Mouse (Mus musculus) forebrain, postnatal 0 days (tissue): ENCODE measurements around the gene Gm960. TPM values are rescaled to one million over a fixed set of nuclear protein-coding genes. Genes with fewer than 3 reads are reported as not detected.

Experiments
- ATAC-seq: fragments of 200-750 bp; cut with Nextera tagmentation; 2 replicates; pipeline ENCODE4 v1.8.0; 2017; ENCODE audit warnings: mild to moderate bottlenecking, moderate library complexity
- DNase-seq: peaks from one replicate; pipeline ENCODE4 v3.0.0-alpha.2; 2015
- H3K27ac ChIP-seq: fragments of 300-500 bp; sonication (generic); 2 replicates; pipeline ENCODE4 v1.5.1; 2014; ENCODE audit warnings: low read depth, mild to moderate bottlenecking, antibody characterized with exemption, low read length, moderate library complexity, mixed read lengths
- H3K27me3 ChIP-seq: fragments of 300-500 bp; sonication (generic); 2 replicates; pipeline ENCODE4 v1.6.1; 2014; ENCODE audit warnings: mild to moderate bottlenecking, low read length, mixed read lengths; ENCODE audit not compliant: insufficient read depth
- H3K36me3 ChIP-seq: fragments of 300-500 bp; sonication (generic); 2 replicates; pipeline ENCODE4 v1.6.1; 2014; ENCODE audit warnings: mild to moderate bottlenecking, moderate library complexity; ENCODE audit not compliant: insufficient read depth
- H3K4me1 ChIP-seq: fragments of 300-500 bp; sonication (generic); 2 replicates; pipeline ENCODE4 v1.6.1; 2014; ENCODE audit warnings: antibody characterized with exemption; ENCODE audit not compliant: insufficient read depth
- H3K4me2 ChIP-seq: fragments of 300-500 bp; sonication (generic); 2 replicates; pipeline ENCODE4 v1.6.1; 2014; ENCODE audit warnings: low read depth, mild to moderate bottlenecking, moderate library complexity
- H3K4me3 ChIP-seq: fragments of 300-500 bp; sonication (generic); 2 replicates; pipeline ENCODE4 v1.5.1; 2014; ENCODE audit warnings: low read depth, low read length, mixed read lengths
- H3K9ac ChIP-seq: fragments of 300-500 bp; sonication (generic); 2 replicates; pipeline ENCODE4 v1.6.1; 2014; ENCODE audit warnings: mild to moderate bottlenecking
- H3K9me3 ChIP-seq: fragments of 300-500 bp; sonication (generic); 2 replicates; pipeline ENCODE4 v1.6.1; 2016; ENCODE audit warnings: low read length
- CTCF ChIP-seq: sonication (generic); IDR thresholded peaks from 2 replicates; pipeline ENCODE4 v1.5.1; 2016; ENCODE audit warnings: antibody characterized with exemption, control low read depth, low read depth
- whole genome bisulfite sequencing: fragments of 180-500 bp; shearing (Covaris S2); extraction: QIAGEN DNeasy Blood & Tissue Kit; methylation state at CpG from one replicate; pipeline ENCODE4 v1.1.7; 2014; 5-methylcytosine and 5-hydroxymethylcytosine counted together
- polyA plus RNA-seq: library from polyadenylated mRNA; unstranded; fragments of >200 nt; fragmentation: Nextera tagmentation; extraction: Ambion mirVana; gene quantifications from 2 replicates; pipeline ENCODE4 v1.2.1, GENCODE M21; 2015
- total RNA-seq: library from RNA; depleted of rRNA; stranded (reverse); fragments of >200 nt; gene quantifications from 2 replicates; pipeline ENCODE4 v1.2.3, GENCODE M21; 2014

Gene Gm960
- total and polyA plus RNA-seq, 2 experiments from 2014 or later, result 4.5 to 7.3 TPM

DNA sequence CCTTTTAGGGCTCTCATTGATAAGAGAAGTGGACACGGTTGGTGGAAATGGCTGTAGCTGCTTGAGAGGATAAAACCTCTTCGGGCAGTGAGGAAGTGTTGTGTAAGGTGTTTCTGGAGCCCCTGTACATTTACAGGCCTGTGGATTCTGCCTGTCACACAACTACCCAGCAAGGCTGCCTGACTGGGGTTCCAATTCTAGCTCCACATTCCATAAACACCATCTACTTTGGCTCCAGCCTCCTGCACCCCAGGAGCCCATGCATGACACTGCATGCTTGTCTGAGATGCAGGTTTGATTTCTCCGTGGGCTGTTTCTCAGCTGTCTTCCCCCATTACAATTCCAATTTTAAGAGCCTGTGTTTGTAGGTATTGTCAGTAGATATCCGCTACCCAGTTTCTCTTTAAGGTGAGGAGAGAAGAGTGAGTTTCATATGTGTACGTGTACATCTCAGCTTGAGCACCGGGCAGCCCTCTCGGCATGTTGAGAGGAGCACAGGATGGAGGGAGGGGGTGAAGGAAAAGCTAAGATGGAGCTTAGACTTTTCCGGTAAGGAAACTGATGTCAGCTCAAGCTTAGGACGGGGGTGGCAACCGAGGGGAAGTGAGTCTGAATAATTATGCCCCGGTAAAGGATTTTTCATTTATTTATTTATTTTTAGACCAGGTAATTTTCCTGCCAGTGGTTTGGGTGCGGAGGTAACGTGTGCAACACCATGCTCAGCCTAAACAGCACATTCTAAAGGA is 14.5 kb upstream of the Gm960 start:
- H3K27me3 ChIP-seq, result no peaks in the 10 kb centered on the region
- H3K9ac ChIP-seq, result peak overlapping the region; percentile 96
- H3K36me3 ChIP-seq, result no peaks in the 10 kb centered on the region
- peak overlapping the region; percentile 97 for H3K27ac ChIP-seq
- peak overlapping the region; percentile 69 for H3K4me2 ChIP-seq
- peak overlapping the region; percentile 80 for H3K4me3 ChIP-seq
- ATAC-seq, result no peak
- 24% methylated on average over 13 of the region's 13 CpGs for WGBS
- no peaks in the 10 kb centered on the region for H3K9me3 ChIP-seq
- peaks cover 7% of the 10 kb centered on the region; the same call in 1 of the 2 replicates for H3K4me1 ChIP-seq
- no peak for TF ChIP-seq CTCF
- DNase-seq, result peak; percentile 10

DNA sequence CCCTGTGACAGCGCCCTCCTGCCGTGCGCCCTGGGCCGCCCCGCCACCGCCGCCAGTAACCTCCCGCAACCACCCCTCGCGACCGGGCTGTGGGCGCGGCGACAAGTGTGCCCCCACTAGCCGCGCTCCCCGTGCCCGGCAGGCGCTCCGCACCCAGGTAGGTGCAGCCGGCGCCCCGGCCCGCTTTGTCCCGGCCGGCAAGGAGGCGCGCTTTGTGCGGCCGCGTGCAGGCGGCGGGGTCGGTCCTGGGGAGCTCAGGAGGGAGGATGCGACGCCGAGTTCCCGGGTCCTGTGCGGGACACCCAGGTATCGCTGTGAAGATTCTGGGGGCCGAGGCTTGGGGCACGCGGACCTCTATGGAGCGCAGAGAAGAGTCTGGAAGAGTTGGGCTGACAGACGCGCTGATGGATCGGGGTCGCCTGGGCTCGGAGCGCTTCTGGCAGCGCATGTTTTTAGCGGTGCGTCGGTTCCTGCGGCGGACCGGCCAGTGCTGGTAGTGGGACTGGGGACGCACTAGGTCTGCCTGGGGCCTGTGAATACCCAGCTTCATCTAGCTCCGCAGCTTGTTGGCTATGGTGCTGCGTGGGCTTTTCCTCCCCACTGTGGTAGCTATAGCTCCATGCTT is 13.8 kb upstream of the Gm960 start:
- H3K4me3 ChIP-seq, result peak overlapping the region; percentile 80
- H3K27me3 ChIP-seq, result no peaks in the 10 kb centered on the region
- H3K9me3 ChIP-seq, result no peaks in the 10 kb centered on the region
- no peaks in the 10 kb centered on the region for H3K36me3 ChIP-seq
- H3K9ac ChIP-seq, result peak overlapping the region; percentile 96
- DNase-seq (peak; percentile 56), ATAC-seq (peak; percentile 40)
- peak overlapping the region; percentile 69 for H3K4me2 ChIP-seq
- no peak for TF ChIP-seq CTCF
- H3K4me1 ChIP-seq, result peaks cover 7% of the 10 kb centered on the region; the same call in 1 of the 2 replicates
- WGBS, result under 1% methylated on average over 51 of the region's 60 CpGs
- peak overlapping the region; percentile 97 for H3K27ac ChIP-seq

DNA sequence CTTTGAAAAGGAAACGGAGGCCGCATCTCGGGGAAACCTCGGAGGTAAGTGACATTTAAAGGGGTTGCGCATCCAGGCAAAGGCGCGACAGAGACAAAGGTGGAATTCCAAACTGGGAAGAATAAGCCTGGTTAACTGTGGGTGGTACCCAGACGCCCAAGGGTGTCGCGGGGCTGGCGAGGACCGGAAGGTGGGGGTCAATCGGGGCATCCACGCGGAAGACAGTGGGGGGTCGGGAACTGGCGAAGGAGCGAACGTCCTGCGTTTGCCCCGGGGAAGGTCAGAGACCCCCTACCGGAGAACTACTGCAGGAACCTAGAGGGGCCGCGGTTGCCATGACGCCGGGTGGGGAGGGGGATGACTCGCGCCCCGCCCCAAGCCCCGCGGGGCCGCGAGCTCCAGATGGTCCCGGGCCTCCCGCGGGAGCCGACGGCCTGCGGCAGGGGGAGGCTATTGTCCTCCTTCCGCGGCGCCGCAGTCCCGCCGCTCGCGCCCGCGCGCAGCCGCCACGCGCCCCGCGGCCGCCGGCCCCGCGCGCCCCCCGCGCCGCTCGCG is 13.2 kb upstream of the Gm960 start:
- peak overlapping the region; percentile 69 for H3K4me2 ChIP-seq
- peak overlapping the region; percentile 96 for H3K9ac ChIP-seq
- ATAC-seq (peak; percentile 75), DNase-seq (peak; percentile 81)
- peak overlapping the region; percentile 97 for H3K27ac ChIP-seq
- H3K9me3 ChIP-seq, result no peaks in the 10 kb centered on the region
- peaks cover 7% of the 10 kb centered on the region; the same call in 1 of the 2 replicates for H3K4me1 ChIP-seq
- 5% methylated on average over 39 of the region's 65 CpGs for WGBS
- H3K36me3 ChIP-seq, result no peaks in the 10 kb centered on the region
- peak overlapping the region; percentile 80 for H3K4me3 ChIP-seq
- TF ChIP-seq CTCF, result peak; percentile 47
- H3K27me3 ChIP-seq, result no peaks in the 10 kb centered on the region

DNA sequence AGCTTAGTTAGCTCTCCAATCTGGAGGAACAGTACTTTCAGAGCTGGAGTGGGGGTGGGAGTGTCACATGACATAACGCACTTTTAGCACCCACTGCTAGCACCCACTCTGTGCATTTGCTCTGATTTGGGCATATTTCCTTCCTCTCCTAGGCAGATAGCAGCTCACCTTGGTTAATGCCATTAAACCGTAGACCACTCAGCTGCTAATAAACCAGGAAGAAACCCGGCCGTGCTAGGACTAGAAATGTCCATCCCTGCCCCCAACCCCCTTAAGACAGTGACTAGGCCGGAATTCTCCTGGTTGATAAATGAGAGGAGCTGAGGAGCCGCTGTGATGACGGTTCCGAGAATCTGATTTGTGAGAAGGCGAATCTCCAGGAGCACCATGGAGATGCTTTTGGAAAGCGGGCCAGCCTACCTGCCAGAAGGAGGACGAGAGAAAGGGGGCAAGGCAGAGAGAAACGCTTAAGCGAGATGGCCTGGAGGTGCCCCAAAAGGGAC is 12.7 kb upstream of the Gm960 start, which contains the start of gene Sptbn2:
Gene Sptbn2 (plus strand): TSS at position 70 of the 503 bp plus-strand sequence.
- peak; percentile 73 for ATAC-seq
- Histone ChIP-seq H3K4me3 (peak within 1 kb of the TSS; percentile 80), H3K4me2 (peak within 1 kb of the TSS; percentile 69), H3K36me3 (no peaks in the 10 kb centered on the region), H3K27ac (peak within 1 kb of the TSS; percentile 97), H3K4me1 (peaks cover 7% of the 10 kb centered on the region; the same call in 1 of the 2 replicates), H3K9ac (peak within 1 kb of the TSS; percentile 96), H3K9me3 (no peaks in the 10 kb centered on the region), H3K27me3 (no peaks in the 10 kb centered on the region)
- no peak for DNase-seq
- TF ChIP-seq CTCF, result no peak
- WGBS, result 8% methylated on average over 13 of the region's 13 CpGs

DNA sequence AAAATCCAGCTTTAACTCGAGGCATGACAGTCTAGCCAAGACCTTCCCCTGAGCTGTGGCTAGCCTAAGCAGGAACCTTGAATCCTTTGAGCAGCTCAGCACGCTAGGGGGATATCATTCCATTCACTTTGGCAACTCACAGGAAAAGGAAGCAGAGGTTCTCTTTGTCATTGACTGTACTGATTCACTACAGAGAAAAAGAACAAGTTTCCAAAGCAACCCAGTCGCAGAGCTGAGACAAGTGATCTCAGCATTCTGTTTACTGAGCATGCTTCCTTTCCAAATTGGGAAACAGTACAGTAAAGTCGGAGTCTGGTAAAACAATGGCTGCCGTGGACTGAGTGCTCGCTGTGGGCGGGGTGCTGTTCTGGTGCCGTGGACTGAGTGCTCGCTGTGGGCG is 10.3 kb upstream of the Gm960 start:
- no peak overlapping the region for H3K9ac ChIP-seq
- H3K27ac ChIP-seq, result no peak overlapping the region
- ATAC-seq, result no peak
- 78% methylated on average over 10 of the region's 10 CpGs for WGBS
- no peaks in the 10 kb centered on the region for H3K36me3 ChIP-seq
- DNase-seq, result no peak
- peaks cover 2% of the 10 kb centered on the region; the same call in 1 of the 2 replicates for H3K4me1 ChIP-seq
- no peak overlapping the region for H3K4me3 ChIP-seq
- TF ChIP-seq CTCF, result no peak
- H3K4me2 ChIP-seq, result no peak overlapping the region
- H3K9me3 ChIP-seq, result no peaks in the 10 kb centered on the region
- H3K27me3 ChIP-seq, result no peaks in the 10 kb centered on the region

DNA sequence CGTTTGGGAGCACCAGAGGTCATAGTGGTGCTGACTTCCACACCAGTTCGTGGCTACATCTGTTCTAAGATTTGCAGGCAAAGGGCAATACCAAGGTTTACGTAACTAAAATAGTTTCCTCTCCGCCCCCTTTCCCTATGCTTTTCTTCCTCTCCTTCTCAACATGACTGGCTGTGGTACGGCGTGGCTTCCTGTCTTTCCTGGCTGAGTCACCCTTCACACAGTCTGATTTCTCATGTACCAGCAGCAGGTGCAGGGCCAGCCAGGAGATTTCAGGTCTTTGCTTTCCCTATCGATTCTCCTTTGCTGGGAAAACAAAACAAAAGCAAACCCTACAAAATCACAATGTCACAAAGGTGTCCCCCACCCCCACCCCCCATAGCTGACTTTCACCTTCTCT is 2.8 kb upstream of the Gm960 start:
- no peak for TF ChIP-seq CTCF
- WGBS, result 72% methylated on average over 7 of the region's 7 CpGs
- Histone ChIP-seq H3K4me3 (no peak overlapping the region), H3K27ac (no peak overlapping the region), H3K4me1 (peaks cover 12% of the 10 kb centered on the region), H3K9me3 (no peaks in the 10 kb centered on the region), H3K27me3 (no peaks in the 10 kb centered on the region; the same call in 1 of the 2 replicates), H3K9ac (no peak overlapping the region), H3K36me3 (no peaks in the 10 kb centered on the region), H3K4me2 (no peak overlapping the region)
- no peak for ATAC-seq
- DNase-seq, result no peak

DNA sequence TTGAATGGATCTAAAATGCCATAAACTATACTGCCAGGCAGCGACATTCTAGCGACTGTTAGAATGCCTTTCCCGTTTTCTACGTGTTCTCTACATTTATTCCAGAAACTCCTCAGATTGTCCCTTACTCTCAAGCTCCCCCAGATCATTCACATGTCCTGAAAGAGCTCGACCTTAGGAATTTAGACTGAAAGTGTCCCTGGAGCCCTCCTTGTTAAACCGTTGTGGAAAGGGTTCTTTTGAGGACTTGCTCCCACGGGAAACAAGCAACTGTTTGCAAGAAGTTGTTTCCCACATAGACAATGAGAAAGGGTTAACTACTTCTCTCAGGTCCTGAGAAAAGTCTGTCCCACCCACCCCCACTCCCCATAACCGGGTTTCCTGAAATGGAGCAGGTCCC is 2.2 kb upstream of the Gm960 start:
- WGBS, result 72% methylated on average over 8 of the region's 8 CpGs
- ATAC-seq (no peak), DNase-seq (no peak)
- H3K9ac ChIP-seq, result no peak overlapping the region
- H3K4me1 ChIP-seq, result peaks cover 12% of the 10 kb centered on the region
- H3K27me3 ChIP-seq, result no peaks in the 10 kb centered on the region; the same call in 1 of the 2 replicates
- no peak for TF ChIP-seq CTCF
- H3K36me3 ChIP-seq, result no peaks in the 10 kb centered on the region
- H3K9me3 ChIP-seq, result no peaks in the 10 kb centered on the region
- H3K4me2 ChIP-seq, result no peak overlapping the region
- no peak overlapping the region for H3K27ac ChIP-seq
- no peak overlapping the region for H3K4me3 ChIP-seq
